In the genomic region with DNA sequence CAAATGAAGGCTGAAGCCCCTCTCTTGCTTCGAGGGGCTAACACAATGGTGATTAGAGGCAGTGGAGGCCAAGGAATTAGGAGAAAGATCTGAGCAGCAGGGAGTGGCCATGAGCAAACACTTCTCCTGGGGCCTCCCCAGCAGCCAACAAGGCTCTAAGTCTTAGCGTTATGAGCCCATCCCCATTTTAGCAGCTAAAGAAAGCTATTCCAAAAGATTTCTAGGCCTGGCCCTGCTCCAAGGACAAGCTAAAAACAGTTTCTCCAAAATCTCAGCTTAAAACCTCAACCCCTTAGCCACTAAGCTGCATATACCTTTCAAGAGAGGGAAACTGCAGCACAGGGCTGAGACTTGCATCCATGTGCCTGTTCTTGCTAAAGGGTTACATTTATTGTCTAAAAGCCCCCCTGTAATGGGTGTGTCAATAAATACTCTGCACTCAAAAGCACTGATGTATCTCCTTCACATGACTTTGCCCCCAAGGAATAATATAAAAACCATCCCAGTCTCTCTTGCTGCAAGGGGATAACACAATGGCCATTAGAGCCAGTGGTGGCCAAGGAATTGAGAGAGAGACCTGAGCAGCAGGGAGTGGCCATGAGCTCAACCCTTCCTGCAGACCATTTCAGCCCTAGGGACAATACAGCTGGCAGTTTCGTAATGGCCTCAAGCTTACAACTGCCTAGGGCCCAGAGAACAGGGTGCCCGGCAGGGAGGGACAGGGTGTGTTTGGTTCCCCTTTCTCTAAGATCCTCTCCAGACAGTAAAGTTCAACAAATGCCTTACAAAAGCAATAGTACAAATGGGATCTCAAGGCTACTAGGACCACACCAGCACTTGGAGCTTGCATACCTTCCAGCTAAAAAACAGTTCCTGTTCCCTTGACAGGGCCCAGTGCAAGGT, we compare ENCODE assay signal across 8 mouse cellular contexts. TPM values are rescaled to one million over a fixed set of nuclear protein-coding genes. Genes with fewer than 3 reads are reported as not detected.
DNase-seq lines count a peak whose midpoint lies in the region; ATAC-seq and TF ChIP-seq lines count a peak whose summit lies in the region.

No protein-coding gene starts in this region.

- no peak for ATAC-seq in hindbrain, embryonic 16.5 days
- no peak for ATAC-seq in activated CD4-positive, CD25-positive, alpha-beta regulatory T cell, adult 4 months

- H3K4me3 ChIP-seq in layer of hippocampus, adult 2 months = no peak overlapping the region
- H3K4me3 ChIP-seq in hindbrain, embryonic 16.5 days (ENCODE audit: low read length) = no peak overlapping the region

- WGBS in hindbrain, embryonic 16.5 days = 24% methylated on average over 4 of the region's 4 CpGs

- no peak overlapping the region for H3K9ac ChIP-seq in hindbrain, embryonic 16.5 days (ENCODE audit: low read depth, low read length)

- no peaks in the 10 kb centered on the region for H3K9me3 ChIP-seq in hindbrain, embryonic 16.5 days (ENCODE audit: control insufficient read depth, low read length)

- H3K27me3 ChIP-seq in hindbrain, embryonic 16.5 days (replicated peaks; ENCODE audit: control insufficient read depth, insufficient read depth, low read length) = no peaks in the 10 kb centered on the region

- peak in 1 of 2 experiments; percentile 55 for DNase-seq in layer of hippocampus, adult 2 months (ENCODE audit: low spot score in 2 of 2)
- DNase-seq in layer of hippocampus, postnatal 14 days (ENCODE audit: low spot score in 2 of 2) = no peak
- DNase-seq in ZHBTc4 (ENCODE audit: low read depth, low spot score) = peak; percentile 45
- peak; percentile 57 for DNase-seq in gastrocnemius, adult 18-20 months (ENCODE audit: low spot score)
- DNase-seq in lung, postnatal 14 days = peak; percentile 55
- DNase-seq in spleen, postnatal 10 days (ENCODE audit: low spot score in 2 of 2) = peak; percentile 26 to 58

- no peak for TF ChIP-seq CTCF in layer of hippocampus, adult 2 months (conservative IDR thresholded peaks at IDR 0.05)

- H3K36me3 ChIP-seq in hindbrain, embryonic 16.5 days (ENCODE audit: control insufficient read depth, insufficient read depth, low read length) = no peaks in the 10 kb centered on the region

- no peak overlapping the region for H3K4me2 ChIP-seq in hindbrain, embryonic 16.5 days (ENCODE audit: low read length)

- H3K27ac ChIP-seq in layer of hippocampus, adult 2 months = peak overlapping the region; percentile 93
- peak overlapping the region; percentile 27; the same call in 1 of the 2 replicates for H3K27ac ChIP-seq in hindbrain, embryonic 16.5 days (ENCODE audit: low read depth, low read length)

- H3K4me1 ChIP-seq in hindbrain, embryonic 16.5 days (ENCODE audit: control insufficient read depth, insufficient read depth, low read depth, low read length) = peaks cover 56% of the 10 kb centered on the region

RNA-seq across cellular contexts. Expression of a gene that starts 8.3 kb away (rescaled TPM):
- 10 to 100 TPM; 27.0 to 30.0 TPM for total RNA-seq in layer of hippocampus, adult 2 months (2021)
- 10 to 100 TPM; 34.5 to 35.5 TPM for total RNA-seq in layer of hippocampus, postnatal 14 days (2021)
- 10 to 100 TPM; 10.6 to 13.1 TPM for total RNA-seq in gastrocnemius, adult 18-20 months (2021)
- polyA plus RNA-seq in hindbrain, embryonic 16.5 days (2015; fragmentation: Nextera tagmentation; extraction: Ambion mirVana) = 52.5 and 60.6 TPM in 2 replicates
- 10 to 100 TPM; 56.8 to 58.3 TPM for polyA plus RNA-seq in activated CD4-positive, CD25-positive, alpha-beta regulatory T cell, adult 4 months (2017; shearing (Covaris generic))

RNA-seq across cellular contexts. Expression of a gene that starts 55.3 kb away (rescaled TPM):
- 100 to 1,000 TPM; 154 to 159 TPM for total RNA-seq in layer of hippocampus, adult 2 months (2021)
- 100 to 1,000 TPM; 139 to 145 TPM for total RNA-seq in layer of hippocampus, postnatal 14 days (2021)
- total RNA-seq in gastrocnemius, adult 18-20 months (2021) = 10 to 100 TPM; 31.6 to 31.9 TPM
- 110 and 123 TPM in 2 replicates for polyA plus RNA-seq in hindbrain, embryonic 16.5 days (2015; fragmentation: Nextera tagmentation; extraction: Ambion mirVana)
- 1 to 10 TPM; 8.5 to 9.2 TPM for polyA plus RNA-seq in activated CD4-positive, CD25-positive, alpha-beta regulatory T cell, adult 4 months (2017; shearing (Covaris generic))

Comparison
In these comparisons a context has a peak if more than half of its experiments do, and no peak if none do; other contexts are left out.
1. DNase-seq: peak in ZHBTc4 (single experiment), gastrocnemius, adult 18-20 months (single experiment), lung, postnatal 14 days (single experiment) and spleen, postnatal 10 days (2 of 2); none in layer of hippocampus, postnatal 14 days (0 of 2).
2. RNA of a gene that starts 55.3 kb away (total RNA-seq): 154 to 159 TPM in layer of hippocampus, adult 2 months and 139 to 145 TPM in layer of hippocampus, postnatal 14 days; 31.6 to 31.9 TPM in gastrocnemius, adult 18-20 months; every median in the first group is over 4 times any median in the second.